Mouse (Mus musculus): ENCODE measurements around the gene Kcnh2. TPM values are rescaled to one million over a fixed set of nuclear protein-coding genes. Genes with fewer than 3 reads are reported as not detected.

Kcnh2 gene
- total RNA-seq, 2 experiments from 2014 or later: 29.6 to 36.2 TPM

Other genes with a start within 250 kb of the Kcnh2 start
- gene Nupl2, start 186.6 kb downstream of the Kcnh2 start, total RNA-seq (2021): 10 to 100 TPM; 10.3 to 12.3 TPM
- gene Nos3, start 13.2 kb upstream of the Kcnh2 start, total RNA-seq (2021): 10 to 100 TPM in 1 of 2 experiments, 1 to 10 TPM in 1; 8.0 to 10.7 TPM
- gene Atg9b, start 40.5 kb upstream of the Kcnh2 start, total RNA-seq (2021): 1 to 10 TPM; 4.2 to 6.4 TPM
- 10 to 100 TPM; 43.3 to 56.1 TPM for gene Abcb8, start 42.1 kb upstream of the Kcnh2 start, total RNA-seq (2021)
- gene Asic3, start 61.8 kb upstream of the Kcnh2 start, total RNA-seq (2021): under 1 TPM in 1 of 2 experiments, not detected in 1; 0.54 TPM
- 100 to 1,000 TPM; 128 to 129 TPM for gene Cdk5, start 71.9 kb upstream of the Kcnh2 start, total RNA-seq (2021)
- gene Slc4a2, start 72.2 kb upstream of the Kcnh2 start, total RNA-seq (2021): 10 to 100 TPM; 28.9 to 31.0 TPM
- gene Fastk, start 93.7 kb upstream of the Kcnh2 start, total RNA-seq (2021): 100 to 1,000 TPM; 108 to 131 TPM
- gene Tmub1, start 96.2 kb upstream of the Kcnh2 start, total RNA-seq (2021): 10 to 100 TPM; 27.2 to 27.3 TPM
- 100 to 1,000 TPM; 517 to 575 TPM for gene Agap3, start 100.6 kb upstream of the Kcnh2 start, total RNA-seq (2021)
- under 1 TPM; 0.21 to 0.33 TPM for gene Gbx1, start 175.6 kb upstream of the Kcnh2 start, total RNA-seq (2021)
- gene Asb10, start 189.4 kb upstream of the Kcnh2 start, total RNA-seq (2021): not detected
- gene 4931409K22Rik, start 205.2 kb upstream of the Kcnh2 start, total RNA-seq (2021): not detected
- gene Abcf2, start 225.9 kb upstream of the Kcnh2 start, total RNA-seq (2021): 10 to 100 TPM; 89.7 to 90.5 TPM
- gene Chpf2, start 235.1 kb upstream of the Kcnh2 start, total RNA-seq (2021): 10 to 100 TPM; 65.9 to 76.4 TPM

Measured in left cerebral cortex, adult 18-20 months (tissue).